Mouse (Mus musculus) granulocyte monocyte progenitor cell, adult 5-6 weeks (primary cell): ENCODE measurements at regions not wholly inside any gene's neighbourhood (a gene's known extent, or its start where the extent isn't known, plus 50 kb on each side); places are given as distances from the start of the nearest gene placed in this dataset.

Experiments used
- ATAC-seq: replicated peaks from 2 replicates; pipeline ENCODE4 v1.8.0; 2016; ENCODE audit warnings: mild to moderate bottlenecking, moderate TSS enrichment, inconsistent platforms; ENCODE audit not compliant: poor library complexity, severe bottlenecking

- no peak for ATAC-seq
These were observed 79.1 kb upstream of the Akt3 start for GRCm38 (mm10) chr1:177337141-177337540.

DNA sequence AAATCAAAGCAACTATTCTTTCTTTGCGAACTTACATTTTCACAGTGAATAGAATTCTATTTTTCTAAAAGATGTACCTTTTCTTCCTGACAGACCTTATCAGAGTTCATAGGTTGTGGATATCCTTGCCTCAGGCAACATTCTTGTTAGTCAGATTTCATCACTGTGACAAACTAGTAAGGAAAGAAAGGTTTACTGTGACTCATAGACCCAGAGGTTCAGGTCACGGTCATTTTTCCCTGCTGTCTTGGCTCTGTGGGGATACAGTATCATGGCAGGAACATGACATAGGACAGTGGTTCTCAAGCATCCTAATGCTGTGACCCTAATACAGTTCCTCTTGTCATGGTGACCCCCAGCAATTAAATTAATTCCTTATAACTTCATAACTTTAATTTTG lies 78.4 kb upstream of the Akt3 start:
- ATAC-seq: no peak

DNA sequence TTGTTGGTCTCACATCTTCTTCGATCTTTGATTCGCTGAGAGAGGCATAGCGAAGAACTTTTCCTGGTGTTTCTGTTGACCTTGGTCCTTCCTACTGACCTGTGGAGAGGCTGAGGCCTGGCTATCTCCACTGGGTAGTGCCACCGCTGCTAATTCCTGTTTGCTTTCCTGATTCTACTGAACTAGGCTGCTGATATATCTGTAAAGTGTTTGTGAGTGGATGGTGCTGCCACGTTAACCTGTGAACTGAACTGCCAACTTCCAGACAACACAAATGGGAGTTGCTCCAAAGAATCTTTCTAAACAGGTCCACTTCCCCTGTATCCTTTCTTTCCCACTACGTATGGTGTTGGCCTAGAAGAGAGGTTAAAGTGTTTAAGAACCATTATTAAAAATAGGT lies 78.0 kb upstream of the Akt3 start:
- no peak for ATAC-seq

GRCm38 (mm10) chr1:177323366-177323765 lies 65.4 kb upstream of the Akt3 start:
- no peak for ATAC-seq

DNA sequence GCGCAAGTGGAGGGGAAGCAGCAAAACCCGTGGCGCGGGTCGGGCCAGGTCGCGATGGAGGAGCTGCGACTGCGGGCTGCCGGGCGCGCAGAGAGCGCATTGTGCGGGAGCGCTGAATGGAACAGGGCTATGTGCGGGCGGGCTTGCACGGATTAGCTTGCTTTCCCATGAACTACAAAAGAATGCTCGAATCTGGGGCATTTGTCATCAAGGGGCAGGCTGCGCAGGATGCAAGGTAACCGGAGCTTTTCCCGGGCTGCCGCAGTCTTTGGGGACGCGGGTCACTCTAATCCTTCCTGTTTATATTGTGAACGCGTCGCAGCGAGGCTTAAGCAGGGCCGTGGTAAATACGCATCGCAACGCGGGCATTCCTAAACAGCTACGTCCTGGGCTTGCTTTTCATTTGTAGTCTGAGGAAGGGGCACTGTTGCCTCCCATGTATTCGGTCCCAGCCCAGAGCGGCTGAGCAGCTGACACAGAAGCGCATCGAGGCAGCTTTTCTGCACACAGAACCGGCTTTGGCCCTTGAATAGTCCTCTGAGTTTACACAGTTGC lies 64.8 kb upstream of the Akt3 start:
- peak; percentile 68 for ATAC-seq

GRCm38 (mm10) chr1:177322307-177322685 lies 64.3 kb upstream of the Akt3 start:
- ATAC-seq: 0 out of 2 replicates have a peak, but pooled peaks have one; percentile 5

- 0 out of 2 replicates have a peak, but pooled peaks have one; percentile 5 for ATAC-seq
These were observed 63.8 kb upstream of the Akt3 start for GRCm38 (mm10) chr1:177321655-177322306.

- peak; percentile 50 for ATAC-seq
These were observed 50.3 kb upstream of the Akt3 start for GRCm38 (mm10) chr1:177308213-177308872.
